Mouse (Mus musculus) MEL (cell line): ENCODE measurements around the gene Rexo1. TPM values are rescaled to one million over a fixed set of nuclear protein-coding genes. Genes with fewer than 3 reads are reported as not detected.

Experiments
- DNase-seq: peaks from one replicate; pipeline ENCODE4 v3.0.0; 2011; ENCODE audit warnings: low read depth, low spot score
- H3K27ac ChIP-seq: 2 replicates; pipeline ENCODE4 v1.5.1; 2012; ENCODE audit warnings: low read depth, mild to moderate bottlenecking, control low read depth, low read length, moderate library complexity; ENCODE audit not compliant: control insufficient read depth
- H3K27me3 ChIP-seq, 2 experiments: fragments of 150-350 bp in 1 of 2; sonication (generic) in 1 of 2; 2 replicates each; pipeline ENCODE4 v1.6.1; 2012; ENCODE audit warnings: low read length in 2 of 2, mild to moderate bottlenecking in 2 of 2, improper control_type of control experiment in 1 of 2, moderate library complexity in 1 of 2; ENCODE audit not compliant: insufficient read depth in 2 of 2, control insufficient read depth in 1 of 2
- H3K36me3 ChIP-seq, 2 experiments: 2 replicates each; pipeline ENCODE4 v1.6.1; 2012 to 2014; ENCODE audit warnings: low read length in 2 of 2, improper control_type of control experiment in 1 of 2, inconsistent platforms in 1 of 2, mild to moderate bottlenecking in 1 of 2; ENCODE audit not compliant: insufficient read depth in 2 of 2, control insufficient read depth in 1 of 2
- H3K4me1 ChIP-seq, 2 experiments: fragments of 150-350 bp in 1 of 2; sonication (generic) in 1 of 2; 2 replicates each; pipeline ENCODE4 v1.6.1; 2012; ENCODE audit warnings: low read length in 2 of 2, improper control_type of control experiment in 1 of 2, mild to moderate bottlenecking in 1 of 2; ENCODE audit not compliant: insufficient read depth in 2 of 2, control insufficient read depth in 1 of 2
- H3K4me3 ChIP-seq, 2 experiments: fragments of 150-350 bp in 1 of 2; sonication (generic) in 1 of 2; 2 replicates each; pipeline ENCODE4 v1.5.1; 2012; ENCODE audit warnings: low read depth in 2 of 2, low read length in 2 of 2, mild to moderate bottlenecking in 2 of 2, moderate library complexity in 2 of 2, control low read depth in 1 of 2, improper control_type of control experiment in 1 of 2; ENCODE audit not compliant: control insufficient read depth in 1 of 2, insufficient read depth in 1 of 2
- H3K79me2 ChIP-seq: 2 replicates; pipeline ENCODE4 v1.6.1; 2012; ENCODE audit warnings: mild to moderate bottlenecking, low read length, moderate library complexity; ENCODE audit not compliant: control insufficient read depth, poor library complexity, insufficient read depth
- H3K9ac ChIP-seq: 2 replicates; pipeline ENCODE4 v1.6.1; 2012; ENCODE audit warnings: low read depth, mild to moderate bottlenecking, control low read depth, low read length, moderate library complexity; ENCODE audit not compliant: control insufficient read depth, poor library complexity, severe bottlenecking
- H3K9me3 ChIP-seq: fragments of 150-350 bp; sonication (generic); replicated peaks from 2 replicates; pipeline ENCODE4 v1.6.1; 2012; ENCODE audit warnings: mild to moderate bottlenecking, low read length, improper control_type of control experiment, moderate library complexity; ENCODE audit not compliant: insufficient read depth
- BHLHE40 ChIP-seq: IDR thresholded peaks from 2 replicates; pipeline ENCODE4 v1.6.1; 2012; ENCODE audit warnings: low read depth, mild to moderate bottlenecking, inconsistent platforms, low read length, improper control_type of control experiment, borderline replicate concordance
- CTCF ChIP-seq, 3 experiments: IDR thresholded peaks in 2 of 3; conservative IDR thresholded peaks in 1 of 3; 2 replicates each; pipeline ENCODE4 v1.5.1; 2011 to 2012; ENCODE audit warnings: low read length in 3 of 3, low read depth in 2 of 3, mild to moderate bottlenecking in 2 of 3, improper control_type of control experiment in 1 of 3, inconsistent platforms in 1 of 3, mixed read lengths in 1 of 3, moderate library complexity in 1 of 3; ENCODE audit not compliant: control insufficient read depth in 1 of 3, insufficient read depth in 1 of 3, poor library complexity in 1 of 3, severe bottlenecking in 1 of 3
- ELF1 ChIP-seq: IDR thresholded peaks from 2 replicates; pipeline ENCODE4 v1.6.1; 2014; ENCODE audit warnings: low read depth, mild to moderate bottlenecking, inconsistent platforms, low read length, improper control_type of control experiment, moderate library complexity
- EP300 ChIP-seq, 2 experiments: IDR thresholded peaks; 2 replicates each; pipeline ENCODE4 v1.6.1; 2011; ENCODE audit warnings: improper control_type of control experiment in 2 of 2, low read length in 2 of 2, low read depth in 1 of 2, mild to moderate bottlenecking in 1 of 2
- ETS1 ChIP-seq: IDR thresholded peaks from 2 replicates; pipeline ENCODE4 v1.6.1; 2012; ENCODE audit warnings: low read depth, mild to moderate bottlenecking, inconsistent platforms, low read length, improper control_type of control experiment, moderate library complexity
- GABPA ChIP-seq: IDR thresholded peaks from 2 replicates; pipeline ENCODE4 v1.6.1; 2012; ENCODE audit warnings: low read depth, mild to moderate bottlenecking, inconsistent platforms, low read length, improper control_type of control experiment, moderate library complexity
- HCFC1 ChIP-seq: IDR thresholded peaks from 2 replicates; pipeline ENCODE4 v1.6.1; 2012; ENCODE audit warnings: low read depth, mild to moderate bottlenecking, inconsistent platforms, low read length, improper control_type of control experiment, moderate library complexity
- MAFK ChIP-seq: IDR thresholded peaks from 2 replicates; pipeline ENCODE4 v1.6.1; 2011; ENCODE audit warnings: low read depth, mild to moderate bottlenecking, low read length, improper control_type of control experiment, borderline replicate concordance
- MYC ChIP-seq: IDR thresholded peaks from 2 replicates; pipeline ENCODE4 v1.6.1; 2011; ENCODE audit warnings: low read depth, mild to moderate bottlenecking, low read length, improper control_type of control experiment, moderate library complexity
- NELFE ChIP-seq: IDR thresholded peaks from 2 replicates; pipeline ENCODE4 v1.6.1; 2011; ENCODE audit warnings: low read depth, low read length, improper control_type of control experiment
- POLR2AphosphoS5 ChIP-seq: IDR thresholded peaks from 2 replicates; pipeline ENCODE4 v1.6.1; 2012; ENCODE audit warnings: low read depth, borderline replicate concordance, mild to moderate bottlenecking, inconsistent platforms, low read length, moderate library complexity, mixed read lengths
- RAD21 ChIP-seq: IDR thresholded peaks from 2 replicates; pipeline ENCODE4 v1.6.1; 2011; ENCODE audit warnings: mild to moderate bottlenecking, low read depth, low read length, improper control_type of control experiment
- RCOR1 ChIP-seq: IDR thresholded peaks from 2 replicates; pipeline ENCODE4 v1.6.1; 2012; ENCODE audit warnings: low read depth, mild to moderate bottlenecking, inconsistent platforms, low read length, improper control_type of control experiment
- SMC3 ChIP-seq: IDR thresholded peaks from 2 replicates; pipeline ENCODE4 v1.6.1; 2011; ENCODE audit warnings: low read depth, low read length, improper control_type of control experiment
- TCF12 ChIP-seq: IDR thresholded peaks from 2 replicates; pipeline ENCODE4 v1.6.1; 2014; ENCODE audit warnings: low read depth, mild to moderate bottlenecking, inconsistent platforms, low read length, improper control_type of control experiment, moderate library complexity
- UBTF ChIP-seq: IDR thresholded peaks from 2 replicates; pipeline ENCODE4 v1.6.1; 2012; ENCODE audit warnings: low read depth, mild to moderate bottlenecking, inconsistent platforms, low read length, improper control_type of control experiment, moderate library complexity, borderline replicate concordance; ENCODE audit not compliant: insufficient read depth
- USF1 ChIP-seq: IDR thresholded peaks from 2 replicates; pipeline ENCODE4 v1.6.1; 2014; ENCODE audit warnings: low read depth, mild to moderate bottlenecking, inconsistent platforms, low read length, improper control_type of control experiment, moderate library complexity
- ZC3H11A ChIP-seq: IDR thresholded peaks from 2 replicates; pipeline ENCODE4 v1.6.1; 2012; ENCODE audit warnings: low read depth, mild to moderate bottlenecking, inconsistent platforms, low read length, improper control_type of control experiment
- ZNF384 ChIP-seq: IDR thresholded peaks from 2 replicates; pipeline ENCODE4 v1.6.1; 2012; ENCODE audit warnings: low read depth, mild to moderate bottlenecking, inconsistent platforms, low read length, improper control_type of control experiment
- polyA plus RNA-seq, 2 experiments: library from polyadenylated mRNA; stranded (reverse) in 1 of 2; unstranded in 1 of 2; fragments of >175 nt in 1 of 2; fragments of >200 nt in 1 of 2; gene quantifications; 2 replicates each; pipeline versions ENCODE4 v1.2.1 to v1.2.4; 2012; ENCODE audit warnings: low replicate concordance in 2 of 2, low read depth in 1 of 2; ENCODE audit not compliant: insufficient read length in 2 of 2, insufficient read depth in 1 of 2, missing spikeins in 1 of 2
- total RNA-seq: library from RNA; depleted of rRNA; stranded (reverse); fragments of 300-350 nt; gene quantifications from 2 replicates; pipeline ENCODE4 v1.2.3, GENCODE M21; 2012

Rexo1 gene
- total and polyA plus RNA-seq, 3 experiments, result 14.7 to 54.6 TPM; not detected in 1

DNA sequence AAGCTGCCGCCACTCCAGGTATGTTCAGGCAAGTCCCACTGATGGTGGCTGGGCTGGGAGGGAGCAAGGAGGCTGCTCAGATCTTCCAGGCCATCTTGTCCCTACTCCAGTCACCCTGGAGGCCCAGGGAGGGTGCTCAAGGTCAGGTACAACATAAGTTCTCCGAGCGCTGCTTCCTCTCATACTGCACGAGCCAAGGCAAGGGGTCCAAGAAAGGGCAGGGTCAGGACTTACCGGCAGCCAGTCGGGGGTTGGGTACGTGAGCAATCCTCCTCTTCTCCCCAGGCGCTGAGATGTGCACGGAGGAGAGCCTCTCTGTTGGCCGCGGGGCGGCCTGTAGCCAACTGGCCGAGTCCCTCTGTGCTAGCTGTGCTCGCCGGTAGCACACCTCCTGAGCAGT, 13.8 kb downstream of the Rexo1 start:
- H3K79me2 ChIP-seq, result peaks cover 4% of the 10 kb centered on the region; the same call in 1 of the 2 replicates
- TF ChIP-seq POLR2AphosphoS5 (no peak), ELF1 (no peak), ETS1 (no peak)
- no peaks in the 10 kb centered on the region for H3K4me1 ChIP-seq
- H3K27me3 ChIP-seq, result no peaks in the 10 kb centered on the region
- DNase-seq, result no peak
- no peak overlapping the region for H3K4me3 ChIP-seq
- H3K36me3 ChIP-seq, result no peaks in the 10 kb centered on the region; a peak in 1 of 4 replicates
- H3K27ac ChIP-seq, result no peak overlapping the region
- H3K9me3 ChIP-seq, result no peaks in the 10 kb centered on the region
- H3K9ac ChIP-seq, result no peak overlapping the region

DNA sequence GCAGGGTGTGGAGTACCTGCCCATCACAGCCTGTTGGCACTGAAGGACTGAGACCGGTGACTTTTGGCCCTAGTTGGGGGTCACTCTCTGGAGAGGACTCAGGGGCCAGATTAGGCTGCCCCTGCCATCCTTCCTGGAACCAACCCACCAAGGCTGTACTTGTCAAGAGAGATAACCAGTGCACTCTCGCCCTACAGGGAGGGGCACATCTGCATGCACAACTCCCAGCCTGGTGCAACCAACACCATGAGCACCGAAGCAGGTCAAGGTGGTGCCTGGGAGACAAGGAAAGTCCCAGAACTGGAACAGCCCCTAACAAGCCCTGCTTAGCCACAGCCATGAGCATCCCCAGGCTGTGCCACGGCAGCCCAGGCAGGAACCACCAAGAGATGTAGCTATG, 14.4 kb downstream of the Rexo1 start:
- Histone ChIP-seq H3K9ac (no peak overlapping the region), H3K4me1 (no peaks in the 10 kb centered on the region), H3K9me3 (no peaks in the 10 kb centered on the region), H3K36me3 (no peaks in the 10 kb centered on the region; a peak in 1 of 4 replicates), H3K79me2 (peaks cover 1% of the 10 kb centered on the region; the same call in 1 of the 2 replicates), H3K27ac (no peak overlapping the region), H3K27me3 (no peaks in the 10 kb centered on the region), H3K4me3 (no peak overlapping the region)
- TF ChIP-seq RCOR1 (no peak), NELFE (no peak), HCFC1 (no peak), ZC3H11A (no peak), MAFK (no peak), MYC (no peak), CTCF (IDR thresholded peaks at IDR 0.05 in 2 of 3, conservative IDR thresholded peaks at IDR 0.05 in 1 of 3; ENCODE audit: control insufficient read depth in 1 of 3, insufficient read depth in 1 of 3, low read depth in 2 of 3, low read length in 3 of 3, poor library complexity in 1 of 3, severe bottlenecking in 1 of 3) (no peak), ZNF384 (no peak), UBTF (no peak), GABPA (no peak), EP300 (IDR thresholded peaks at IDR 0.05; ENCODE audit: low read depth in 1 of 2, low read length in 2 of 2) (no peak), BHLHE40 (no peak), USF1 (no peak), SMC3 (no peak), RAD21 (no peak), TCF12 (no peak)
- no peak for DNase-seq
